Mouse (Mus musculus) embryonic fibroblast, embryonic 13.5 days (primary cell): ENCODE measurements around the gene Pla1a.

Experiments used
- CTCF ChIP-seq: IDR thresholded peaks from 2 replicates; pipeline ENCODE4 v1.5.1; 2011; ENCODE audit warnings: mild to moderate bottlenecking, control low read depth, low read length, moderate library complexity, borderline replicate concordance; ENCODE audit not compliant: insufficient read depth
- POLR2A ChIP-seq: IDR thresholded peaks from 2 replicates; pipeline ENCODE4 v1.6.1; 2011; ENCODE audit warnings: low read depth, mild to moderate bottlenecking, control low read depth, low read length, moderate library complexity

- TF ChIP-seq CTCF (no peak), POLR2A (no peak)
Observed at GRCm38 (mm10) chr16:38454533-38455254, 21.7 kb upstream of the Pla1a start.
